Mouse (Mus musculus): ENCODE measurements around the gene Msmp. TPM values are rescaled to one million over a fixed set of nuclear protein-coding genes. Genes with fewer than 3 reads are reported as not detected.
"Not testable (repeated sequence)": the region's sequence is repeated elsewhere in the genome, so short reads cannot be mapped to it uniquely, and the experiment has no call there.

Gene Msmp
- polyA plus RNA-seq, 1 experiment from 2014 or later: 1.8 TPM

DNA sequence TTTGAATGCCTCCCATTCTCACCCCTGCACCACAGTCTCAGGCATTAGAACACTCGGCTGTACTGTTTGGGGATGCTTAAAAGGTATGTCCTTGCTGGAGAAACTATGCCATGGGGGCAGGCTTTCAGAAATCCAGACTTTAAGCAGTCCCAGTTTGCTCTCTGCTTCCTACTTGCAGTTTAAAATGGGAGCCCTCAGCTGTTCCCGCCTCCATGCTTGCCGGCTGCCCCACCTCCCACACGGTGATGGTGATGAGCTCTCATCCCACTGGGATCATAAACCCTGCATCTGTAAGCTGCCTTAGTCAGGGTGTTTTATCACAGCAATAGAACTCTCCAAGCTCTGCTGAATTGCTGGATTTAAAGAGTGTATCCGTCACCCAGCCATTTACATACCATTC, 31.9 kb downstream of the Msmp start:
- H3K4me1 ChIP-seq: peaks cover 5% of the 10 kb centered on the region
- peaks cover 100% of the 10 kb centered on the region for H3K36me3 ChIP-seq
- no peak for DNase-seq (ENCODE audit: low spot score)
- 96% methylated on average over 5 of the region's 5 CpGs for WGBS
- no peak overlapping the region for H3K27ac ChIP-seq
- H3K4me3 ChIP-seq: no peak overlapping the region
- H3K9me3 ChIP-seq: 0 out of 2 replicates have a peak, but pooled peaks cover 2% of the 10 kb centered on the region
- H3K27me3 ChIP-seq (ENCODE audit: insufficient read depth, poor library complexity, severe bottlenecking): no peaks in the 10 kb centered on the region

DNA sequence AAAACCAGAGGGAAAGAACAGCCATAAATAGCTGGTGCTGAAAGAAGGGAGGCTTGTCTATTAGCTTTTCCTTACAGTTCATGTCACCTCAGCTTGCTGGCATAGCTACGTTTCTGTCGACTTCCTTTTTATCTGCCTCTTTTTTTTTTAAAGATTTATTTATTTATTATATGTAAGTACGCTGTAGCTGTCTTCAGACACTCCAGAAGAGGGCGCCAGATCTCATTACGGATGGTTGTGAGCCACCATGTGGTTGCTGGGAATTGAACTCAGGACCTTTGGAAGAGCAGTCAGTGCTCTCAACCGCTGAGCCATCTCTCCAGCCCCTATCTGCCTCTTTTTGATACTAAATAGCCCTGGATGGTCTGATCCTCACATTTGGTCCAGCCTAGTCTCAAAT, 32.4 kb downstream of the Msmp start:
- H3K4me1 ChIP-seq; H3K27ac ChIP-seq; DNase-seq (ENCODE audit: low spot score); H3K9me3 ChIP-seq; H3K4me3 ChIP-seq; H3K27me3 ChIP-seq (ENCODE audit: insufficient read depth, poor library complexity, severe bottlenecking): not testable (repeated sequence)
- H3K36me3 ChIP-seq: peaks cover 100% of the 10 kb centered on the region
- 89% methylated on average over 6 of the region's 6 CpGs for WGBS

DNA sequence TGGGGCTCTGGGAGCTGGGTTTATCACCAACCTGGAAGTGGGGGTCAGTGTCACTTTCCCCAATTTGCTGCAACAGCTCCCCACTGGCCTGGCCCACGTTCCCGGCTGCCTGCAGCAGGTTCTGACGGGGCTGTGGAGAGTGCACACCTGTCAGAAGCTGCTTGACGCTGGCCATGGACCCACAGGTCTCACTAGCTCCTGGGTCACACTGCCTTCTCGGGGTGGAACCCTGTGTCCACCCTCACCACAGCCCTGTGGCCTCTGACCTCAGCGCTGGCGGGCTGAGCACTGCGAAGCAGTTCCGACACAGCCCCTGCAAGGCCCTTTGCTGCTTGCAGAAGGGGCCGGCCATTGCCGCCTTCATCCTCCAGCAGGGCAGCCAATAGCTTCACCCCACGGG, 35.2 kb downstream of the Msmp start:
- Histone ChIP-seq H3K36me3 (peaks cover 100% of the 10 kb centered on the region), H3K27me3 (ENCODE audit: insufficient read depth, poor library complexity, severe bottlenecking) (no peaks in the 10 kb centered on the region), H3K9me3 (0 out of 2 replicates have a peak, but pooled peaks cover 2% of the 10 kb centered on the region), H3K4me3 (no peak overlapping the region), H3K4me1 (no peaks in the 10 kb centered on the region), H3K27ac (no peak overlapping the region)
- no peak for DNase-seq (ENCODE audit: low spot score)
- 90% methylated on average over 12 of the region's 12 CpGs for WGBS

DNA sequence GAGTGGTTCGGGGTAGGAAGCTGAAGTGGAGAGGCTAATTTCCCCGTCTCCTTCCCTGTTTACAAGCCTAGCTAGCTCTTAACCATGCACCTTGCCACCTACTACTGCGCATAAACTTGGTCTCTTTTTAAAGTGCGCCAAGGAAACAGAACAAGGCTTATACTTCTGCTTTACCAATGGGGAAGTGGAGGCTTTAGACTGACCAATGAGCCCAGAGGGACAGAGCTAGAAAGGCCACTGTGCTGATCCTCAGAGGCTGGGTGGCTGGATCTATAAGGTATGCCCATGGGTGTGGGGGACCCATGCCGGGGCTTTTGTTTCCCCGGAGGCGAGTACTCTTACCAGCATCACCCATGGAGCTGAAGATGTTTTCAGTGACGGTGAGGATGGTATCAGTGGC, 37.1 kb downstream of the Msmp start:
- 88% methylated on average over 8 of the region's 8 CpGs for WGBS
- DNase-seq (ENCODE audit: low spot score): no peak
- H3K4me1 ChIP-seq: no peaks in the 10 kb centered on the region

DNA sequence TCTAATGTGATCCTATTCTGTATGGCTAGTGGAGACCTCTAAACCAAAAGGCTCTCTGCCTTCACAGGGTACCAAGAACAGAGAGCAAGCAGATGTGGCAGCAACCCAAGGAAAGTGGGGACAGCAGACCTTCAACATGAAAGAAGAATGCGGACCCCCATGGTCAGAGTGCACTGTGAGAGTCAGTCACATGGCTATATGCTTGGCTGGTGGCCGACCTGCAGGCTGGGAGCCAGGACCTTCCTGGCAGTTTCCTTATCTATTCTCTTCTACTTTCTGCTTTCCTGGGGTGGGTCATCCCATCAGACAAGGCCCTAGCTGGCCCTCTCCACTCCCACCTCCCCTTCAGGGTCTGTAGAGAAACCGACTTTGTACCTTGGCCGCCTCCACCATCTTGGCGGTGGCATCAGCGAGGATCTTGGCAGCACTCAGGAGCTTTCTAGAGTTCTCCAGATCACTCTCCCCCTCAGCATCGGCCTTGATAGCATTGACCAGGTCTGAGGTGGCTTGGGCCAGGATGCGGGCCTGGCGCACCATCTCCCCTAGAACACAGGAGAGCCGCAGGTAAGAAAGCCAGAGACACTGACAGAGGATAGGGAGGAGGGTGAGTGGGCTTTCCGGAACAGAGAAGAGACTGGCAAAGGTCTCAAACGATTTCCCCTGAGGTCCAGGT, 37.8 kb downstream of the Msmp start:
- Histone ChIP-seq H3K36me3 (peaks cover 100% of the 10 kb centered on the region), H3K9me3 (no peaks in the 10 kb centered on the region), H3K27me3 (ENCODE audit: insufficient read depth, poor library complexity, severe bottlenecking) (no peaks in the 10 kb centered on the region), H3K27ac (no peak overlapping the region), H3K4me3 (no peak overlapping the region), H3K4me1 (no peaks in the 10 kb centered on the region)
- whole genome bisulfite sequencing: 90% methylated on average over 12 of the region's 12 CpGs
- no peak for DNase-seq (ENCODE audit: low spot score)

More for the DNA sequence above, 37.1 kb downstream of the Msmp start:
- Histone ChIP-seq H3K36me3 (peaks cover 100% of the 10 kb centered on the region), H3K4me3 (no peak overlapping the region), H3K9me3 (0 out of 2 replicates have a peak, but pooled peaks cover 2% of the 10 kb centered on the region), H3K27ac (no peak overlapping the region), H3K27me3 (ENCODE audit: insufficient read depth, poor library complexity, severe bottlenecking) (no peaks in the 10 kb centered on the region)

DNA sequence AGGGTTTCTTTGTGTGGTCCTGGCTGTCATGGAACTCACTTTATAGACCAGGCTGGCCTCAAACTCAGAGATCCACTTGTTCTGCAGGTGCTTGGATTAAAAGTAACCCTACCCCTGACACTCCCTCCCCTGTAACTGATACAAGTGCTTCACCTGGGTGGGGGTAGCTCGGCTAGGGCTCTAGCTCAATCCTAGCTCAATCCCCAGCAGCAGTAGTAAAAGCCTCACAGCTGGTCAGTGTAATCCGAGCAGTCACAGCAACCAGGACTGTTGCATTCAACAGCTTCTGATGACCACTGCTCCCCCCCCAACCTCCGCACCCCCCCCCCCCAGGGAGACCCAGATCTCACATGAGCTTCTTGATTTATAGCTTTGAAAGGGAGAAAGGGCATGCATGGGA, 42.2 kb downstream of the Msmp start:
- no peak for DNase-seq (ENCODE audit: low spot score)
- 74% methylated on average over 3 of the region's 3 CpGs for WGBS
- peaks cover 99% of the 10 kb centered on the region for H3K36me3 ChIP-seq
- H3K27ac ChIP-seq: no peak overlapping the region
- H3K9me3 ChIP-seq: no peaks in the 10 kb centered on the region
- H3K27me3 ChIP-seq (ENCODE audit: insufficient read depth, poor library complexity, severe bottlenecking): no peaks in the 10 kb centered on the region
- no peak overlapping the region for H3K4me3 ChIP-seq
- no peaks in the 10 kb centered on the region for H3K4me1 ChIP-seq

DNA sequence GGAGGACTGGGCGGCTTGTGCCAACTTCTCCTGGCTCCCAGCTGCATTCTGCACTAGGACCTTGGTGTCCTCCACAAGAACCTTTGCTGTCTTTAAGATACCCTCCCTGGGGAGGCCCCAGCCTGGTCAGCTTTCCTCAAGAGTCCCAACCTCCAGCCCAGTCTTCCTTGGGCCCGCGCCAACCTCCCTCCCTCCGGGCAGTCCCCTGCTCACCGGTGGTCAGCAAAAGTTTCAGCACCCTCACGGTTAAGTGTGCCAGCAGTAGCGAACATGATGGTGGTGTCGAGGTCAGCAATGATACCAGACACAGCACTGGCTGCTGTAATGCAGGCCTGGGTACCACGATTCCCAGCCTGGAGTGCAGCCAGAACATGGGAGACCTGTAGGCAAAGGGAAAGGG, 48.3 kb downstream of the Msmp start:
- no peak for DNase-seq (ENCODE audit: low spot score)
- 95% methylated on average over 9 of the region's 9 CpGs for WGBS
- Histone ChIP-seq H3K27ac (no peak overlapping the region), H3K4me3 (no peak overlapping the region), H3K4me1 (peaks cover 7% of the 10 kb centered on the region; the same call in 1 of the 2 replicates), H3K27me3 (ENCODE audit: insufficient read depth, poor library complexity, severe bottlenecking) (no peaks in the 10 kb centered on the region), H3K36me3 (peaks cover 100% of the 10 kb centered on the region), H3K9me3 (no peaks in the 10 kb centered on the region)

DNA sequence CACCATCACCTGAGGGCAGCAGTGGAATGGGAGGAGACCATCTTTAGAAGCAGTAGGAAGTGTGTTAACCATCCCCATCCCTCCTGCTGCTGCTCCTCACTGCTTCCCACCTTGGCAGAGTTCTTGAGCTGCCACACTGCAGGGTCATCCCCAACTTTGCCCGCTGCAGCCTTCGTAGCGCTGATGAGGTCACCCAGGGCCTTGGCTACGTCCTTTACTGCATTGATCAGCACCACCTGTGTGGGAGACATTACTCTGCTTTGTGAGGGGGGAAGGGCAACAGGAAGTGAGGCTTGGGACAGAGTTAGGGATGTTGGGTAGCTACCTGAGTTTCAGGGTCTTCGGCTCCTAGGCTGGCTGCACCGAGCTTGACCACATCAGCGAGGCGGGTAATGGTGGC, 48.7 kb downstream of the Msmp start:
- Histone ChIP-seq H3K36me3 (peaks cover 98% of the 10 kb centered on the region), H3K4me1 (peaks cover 11% of the 10 kb centered on the region; the same call in 1 of the 2 replicates), H3K27ac (no peak overlapping the region), H3K27me3 (ENCODE audit: insufficient read depth, poor library complexity, severe bottlenecking) (no peaks in the 10 kb centered on the region), H3K4me3 (no peak overlapping the region), H3K9me3 (no peaks in the 10 kb centered on the region)
- 96% methylated on average over 8 of the region's 8 CpGs for WGBS
- DNase-seq (ENCODE audit: low spot score): no peak

DNA sequence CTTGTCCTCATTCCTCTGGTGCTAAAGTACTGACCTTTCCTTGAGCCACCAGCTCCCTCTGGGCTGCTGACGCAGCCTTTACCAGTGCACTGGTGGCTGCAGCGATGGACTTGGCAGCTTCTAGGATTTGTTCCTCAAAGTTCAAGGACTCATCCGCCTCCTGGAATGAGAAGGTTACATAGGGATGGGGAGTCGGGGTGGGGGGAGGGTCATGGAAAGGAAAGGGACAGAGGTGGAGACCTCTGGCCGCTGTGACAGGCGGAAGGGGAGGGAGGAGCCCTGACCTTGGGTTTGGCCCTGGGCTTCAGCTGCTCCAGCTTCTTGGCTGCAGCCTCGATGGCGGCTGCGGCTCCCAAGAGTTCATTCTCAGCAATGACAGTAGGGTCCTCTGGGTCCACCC, 51.0 kb downstream of the Msmp start:
- Histone ChIP-seq H3K27ac (no peak overlapping the region), H3K9me3 (no peaks in the 10 kb centered on the region), H3K4me1 (peaks cover 18% of the 10 kb centered on the region), H3K4me3 (no peak overlapping the region), H3K27me3 (ENCODE audit: insufficient read depth, poor library complexity, severe bottlenecking) (no peaks in the 10 kb centered on the region), H3K36me3 (peaks cover 79% of the 10 kb centered on the region)
- 88% methylated on average over 9 of the region's 9 CpGs for WGBS
- DNase-seq (ENCODE audit: low spot score): no peak

Small RNA genes within 50 kb of the gene (microRNA-seq; reads per million reads assigned to microRNA genes)
- gene Gm25262: not detected

Other genes starting within 250 kb of the Msmp start
- gene Rusc2, start 202.5 kb downstream of the Msmp start, polyA plus RNA-seq (2016; fragmentation: Nextera tagmentation; extraction: Ambion mirVana): 9.9 and 11.2 TPM in 2 replicates
- gene Fam166b, start 155.4 kb downstream of the Msmp start, polyA plus RNA-seq (2016; fragmentation: Nextera tagmentation; extraction: Ambion mirVana): not detected in 2 replicates
- 5.0 and 6.3 TPM in 2 replicates for gene Tesk1, start 142.6 kb downstream of the Msmp start, polyA plus RNA-seq (2016; fragmentation: Nextera tagmentation; extraction: Ambion mirVana)
- 0.70 and 1.4 TPM in 2 replicates for gene Cd72, start 129.9 kb downstream of the Msmp start, polyA plus RNA-seq (2016; fragmentation: Nextera tagmentation; extraction: Ambion mirVana)
- not detected in 2 replicates for gene Sit1, start 100.8 kb downstream of the Msmp start, polyA plus RNA-seq (2016; fragmentation: Nextera tagmentation; extraction: Ambion mirVana)
- gene Ccdc107, start 91.6 kb downstream of the Msmp start, polyA plus RNA-seq (2016; fragmentation: Nextera tagmentation; extraction: Ambion mirVana): 67.2 and 71.7 TPM in 2 replicates
- 39.9 and 40.1 TPM in 2 replicates for gene Arhgef39, start 84.8 kb downstream of the Msmp start, polyA plus RNA-seq (2016; fragmentation: Nextera tagmentation; extraction: Ambion mirVana)
- gene Car9, start 77.5 kb downstream of the Msmp start, polyA plus RNA-seq (2016; fragmentation: Nextera tagmentation; extraction: Ambion mirVana): 1.4 and 1.7 TPM in 2 replicates
- gene Tpm2, start 60.7 kb downstream of the Msmp start, polyA plus RNA-seq (2016; fragmentation: Nextera tagmentation; extraction: Ambion mirVana): 135 and 142 TPM in 2 replicates
- 63.8 and 68.8 TPM in 2 replicates for gene Creb3, start 22.2 kb downstream of the Msmp start, polyA plus RNA-seq (2016; fragmentation: Nextera tagmentation; extraction: Ambion mirVana)
- gene Tln1, start 21.8 kb downstream of the Msmp start, polyA plus RNA-seq (2016; fragmentation: Nextera tagmentation; extraction: Ambion mirVana): 82.7 and 99.6 TPM in 2 replicates
- gene Rgp1, start 5.8 kb downstream of the Msmp start, polyA plus RNA-seq (2016; fragmentation: Nextera tagmentation; extraction: Ambion mirVana): 20.9 and 29.7 TPM in 2 replicates
- gene Gba2, start 5.6 kb downstream of the Msmp start, polyA plus RNA-seq (2016; fragmentation: Nextera tagmentation; extraction: Ambion mirVana): 22.8 and 27.6 TPM in 2 replicates
- gene Npr2, start 47.4 kb upstream of the Msmp start, polyA plus RNA-seq (2016; fragmentation: Nextera tagmentation; extraction: Ambion mirVana): 5.5 and 5.6 TPM in 2 replicates
- gene Spag8, start 69.1 kb upstream of the Msmp start, polyA plus RNA-seq (2016; fragmentation: Nextera tagmentation; extraction: Ambion mirVana): 0.63 and 2.0 TPM in 2 replicates
- 101 and 117 TPM in 2 replicates for gene Hint2, start 72.0 kb upstream of the Msmp start, polyA plus RNA-seq (2016; fragmentation: Nextera tagmentation; extraction: Ambion mirVana)
- gene Tmem8b, start 84.5 kb upstream of the Msmp start, polyA plus RNA-seq (2016; fragmentation: Nextera tagmentation; extraction: Ambion mirVana): 2.7 and 3.3 TPM in 2 replicates
- 1.7 and 1.9 TPM in 2 replicates for gene Fam221b, start 84.7 kb upstream of the Msmp start, polyA plus RNA-seq (2016; fragmentation: Nextera tagmentation; extraction: Ambion mirVana)
- gene Olfr70, start 116.3 kb upstream of the Msmp start, polyA plus RNA-seq (2016; fragmentation: Nextera tagmentation; extraction: Ambion mirVana): not detected in 2 replicates
- not detected in 2 replicates for gene Olfr71, start 125.8 kb upstream of the Msmp start, polyA plus RNA-seq (2016; fragmentation: Nextera tagmentation; extraction: Ambion mirVana)
- gene Hrct1, start 142.7 kb upstream of the Msmp start, polyA plus RNA-seq (2016; fragmentation: Nextera tagmentation; extraction: Ambion mirVana): 0.53 and 0.92 TPM in 2 replicates
- gene Spaar, start 145.5 kb upstream of the Msmp start, polyA plus RNA-seq (2016; fragmentation: Nextera tagmentation; extraction: Ambion mirVana): 0.16 and 0.23 TPM in 2 replicates
- not detected in 2 replicates for gene Olfr159, start 186.5 kb upstream of the Msmp start, polyA plus RNA-seq (2016; fragmentation: Nextera tagmentation; extraction: Ambion mirVana)
- not detected in 2 replicates for gene Olfr156, start 239.4 kb upstream of the Msmp start, polyA plus RNA-seq (2016; fragmentation: Nextera tagmentation; extraction: Ambion mirVana)

All from heart, embryonic 10.5 days (tissue).